Mouse (Mus musculus) liver, adult 2 months (tissue): ENCODE measurements around the gene Pbrm1.

Experiments used
- CTCF ChIP-seq: fragments of 200-500 bp; IDR thresholded peaks from 2 replicates; pipeline ENCODE4 v1.5.1; 2011; ENCODE audit warnings: low read depth, low read length, control low read depth
- POLR2A ChIP-seq: fragments of 200-500 bp; IDR thresholded peaks from 2 replicates; pipeline ENCODE4 v1.6.1; 2011; ENCODE audit warnings: low read length, control low read depth; ENCODE audit not compliant: insufficient read depth; ENCODE audit errors: extremely low read depth

- TF ChIP-seq POLR2A (no peak), CTCF (no peak)
Observed at GRCm38 (mm10) chr14:31169508-31169907, 150.6 kb downstream of the Pbrm1 start.
